Mouse (Mus musculus) stomach, postnatal 0 days (tissue): ENCODE measurements around the gene Nfia. TPM values are rescaled to one million over a fixed set of nuclear protein-coding genes. Genes with fewer than 3 reads are reported as not detected.

Experiments
- ATAC-seq: fragments of 200-750 bp; cut with Nextera tagmentation; 2 replicates; pipeline ENCODE4 v1.8.0; 2017; ENCODE audit not compliant: low FRiP score, low TSS enrichment
- DNase-seq: peaks from one replicate; pipeline ENCODE4 v3.0.0-alpha.2; 2016; ENCODE audit warnings: low spot score
- H3K27ac ChIP-seq: fragments of 300-500 bp; sonication (generic); replicated peaks from 2 replicates; pipeline ENCODE4 v1.5.1; 2014; ENCODE audit warnings: mild to moderate bottlenecking, control low read depth
- H3K27me3 ChIP-seq: fragments of 300-500 bp; sonication (generic); 2 replicates; pipeline ENCODE4 v1.6.1; 2014; ENCODE audit warnings: low read length; ENCODE audit not compliant: control insufficient read depth, insufficient read depth
- H3K36me3 ChIP-seq: fragments of 300-500 bp; sonication (generic); 2 replicates; pipeline ENCODE4 v1.6.1; 2014; ENCODE audit warnings: low read length, mixed read lengths; ENCODE audit not compliant: control insufficient read depth, insufficient read depth
- H3K4me1 ChIP-seq: fragments of 300-500 bp; sonication (generic); replicated peaks from 2 replicates; pipeline ENCODE4 v1.6.1; 2014; ENCODE audit warnings: antibody characterized with exemption; ENCODE audit not compliant: control insufficient read depth, insufficient read depth
- H3K4me2 ChIP-seq: fragments of 300-500 bp; sonication (generic); replicated peaks from 2 replicates; pipeline ENCODE4 v1.6.1; 2014; ENCODE audit warnings: low read depth, mild to moderate bottlenecking, control low read depth, moderate library complexity
- H3K4me3 ChIP-seq: fragments of 300-500 bp; sonication (generic); 2 replicates; pipeline ENCODE4 v1.5.1; 2014; ENCODE audit warnings: low read depth, low read length, control low read depth
- H3K9ac ChIP-seq: fragments of 300-500 bp; sonication (generic); 2 replicates; pipeline ENCODE4 v1.6.1; 2014; ENCODE audit warnings: mild to moderate bottlenecking, low read length, control low read depth, mixed read lengths
- H3K9me3 ChIP-seq: fragments of 300-500 bp; sonication (generic); 2 replicates; pipeline ENCODE4 v1.6.1; 2016; ENCODE audit warnings: low read length; ENCODE audit not compliant: control insufficient read depth
- CTCF ChIP-seq: IDR thresholded peaks from 2 replicates; pipeline ENCODE4 v1.5.1; 2016; ENCODE audit warnings: antibody characterized with exemption, low read depth, mild to moderate bottlenecking, moderate library complexity
- EP300 ChIP-seq: optimal IDR thresholded peaks from 2 replicates; pipeline ENCODE3; 2016; ENCODE audit warnings: antibody characterized with exemption
- WGBS: fragments of 180-500 bp; shearing (Covaris S2); extraction: QIAGEN DNeasy Blood & Tissue Kit; methylation state at CpG from one replicate; pipeline ENCODE4 v1.1.7; 2014; 5-methylcytosine and 5-hydroxymethylcytosine counted together
- polyA plus RNA-seq: library from polyadenylated mRNA; unstranded; fragments of >200 nt; fragmentation: Nextera tagmentation; extraction: Ambion mirVana; gene quantifications from 2 replicates; pipeline ENCODE4 v1.2.1, GENCODE M21; 2015

The Nfia gene
- polyA plus RNA-seq, 1 experiment from 2014 or later: 26.0 TPM

DNA sequence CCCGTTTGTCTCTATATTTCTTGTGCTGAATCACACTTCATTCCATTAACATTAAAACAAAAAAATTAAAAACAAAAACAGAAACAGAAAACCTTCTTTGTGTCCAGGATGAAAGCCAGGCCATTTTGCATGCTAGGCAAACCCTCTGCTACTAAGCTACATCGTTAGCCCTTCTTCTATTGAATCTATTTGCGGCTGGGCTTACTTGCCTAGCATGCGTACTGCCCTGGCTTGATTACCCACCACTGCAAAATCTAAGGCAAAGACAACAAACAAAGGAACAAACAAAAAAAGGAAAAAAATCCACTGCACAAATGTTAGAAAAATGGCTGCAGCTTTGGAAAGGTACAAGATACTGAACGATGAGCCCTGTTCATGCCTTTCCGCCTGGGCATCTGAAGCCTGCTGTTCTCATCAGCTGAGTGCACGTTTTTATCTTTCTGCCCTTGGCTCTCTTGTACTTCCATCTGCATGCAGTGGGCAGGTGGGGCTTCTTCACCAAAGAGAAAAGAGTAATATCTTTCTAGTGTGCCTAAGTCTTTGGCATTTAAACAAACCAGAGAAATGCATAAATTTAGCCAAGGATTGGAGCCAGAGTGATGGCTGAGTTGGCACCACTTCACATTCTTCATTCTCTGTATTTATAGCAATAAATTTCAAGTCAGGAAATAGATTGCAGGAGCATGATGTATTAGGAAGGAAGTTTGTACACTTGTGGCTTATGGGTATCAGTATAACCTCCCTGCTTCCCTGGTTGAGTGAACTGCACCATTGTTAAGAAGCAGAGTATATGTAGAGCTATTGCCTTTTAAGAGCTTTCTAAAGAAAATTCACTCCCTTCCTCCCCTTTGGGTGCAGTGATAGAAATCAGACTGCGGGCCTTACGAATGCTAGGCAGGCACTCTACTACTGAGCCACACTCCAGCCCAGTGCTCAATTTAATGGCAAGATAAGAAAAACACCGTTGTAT, 121.7 kb downstream of the Nfia start:
- ATAC-seq (no peak), DNase-seq (no peak)
- H3K4me2 ChIP-seq: no peak overlapping the region
- TF ChIP-seq EP300: no peak
- no peak for TF ChIP-seq CTCF
- H3K27ac ChIP-seq: no peak overlapping the region
- no peaks in the 10 kb centered on the region for H3K4me1 ChIP-seq
- 74% methylated on average over 10 of the region's 10 CpGs for WGBS
- H3K36me3 ChIP-seq: no peaks in the 10 kb centered on the region
- H3K27me3 ChIP-seq: no peaks in the 10 kb centered on the region
- H3K4me3 ChIP-seq: no peak overlapping the region
- H3K9me3 ChIP-seq: no peaks in the 10 kb centered on the region
- H3K9ac ChIP-seq: no peak overlapping the region

DNA sequence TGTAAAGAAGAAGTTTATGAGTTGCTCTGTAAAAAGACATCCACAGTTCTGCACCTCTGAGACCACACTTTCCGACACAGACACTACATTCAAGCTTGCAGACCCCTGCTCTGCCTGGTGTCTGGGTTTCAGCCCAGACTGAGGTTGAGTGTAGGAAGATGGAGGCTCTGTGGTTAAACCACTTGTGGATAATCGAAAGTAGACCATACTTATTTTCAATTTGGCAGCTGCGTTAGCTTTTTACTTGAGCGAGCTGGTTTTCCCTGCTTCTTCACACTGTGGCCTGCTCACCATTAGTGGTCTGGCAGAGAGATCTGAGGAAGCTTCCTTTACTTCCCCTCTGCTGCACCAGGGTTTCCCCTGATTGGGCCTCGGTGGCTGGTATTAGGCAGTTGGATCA, 123.4 kb downstream of the Nfia start:
- WGBS: 93% methylated on average over 5 of the region's 5 CpGs
- Histone ChIP-seq H3K36me3 (no peaks in the 10 kb centered on the region), H3K27ac (no peak overlapping the region), H3K27me3 (no peaks in the 10 kb centered on the region), H3K9ac (no peak overlapping the region), H3K9me3 (no peaks in the 10 kb centered on the region), H3K4me3 (no peak overlapping the region), H3K4me1 (no peaks in the 10 kb centered on the region), H3K4me2 (no peak overlapping the region)
- no peak for DNase-seq
- TF ChIP-seq CTCF (no peak), EP300 (no peak)
- ATAC-seq: no peak

DNA sequence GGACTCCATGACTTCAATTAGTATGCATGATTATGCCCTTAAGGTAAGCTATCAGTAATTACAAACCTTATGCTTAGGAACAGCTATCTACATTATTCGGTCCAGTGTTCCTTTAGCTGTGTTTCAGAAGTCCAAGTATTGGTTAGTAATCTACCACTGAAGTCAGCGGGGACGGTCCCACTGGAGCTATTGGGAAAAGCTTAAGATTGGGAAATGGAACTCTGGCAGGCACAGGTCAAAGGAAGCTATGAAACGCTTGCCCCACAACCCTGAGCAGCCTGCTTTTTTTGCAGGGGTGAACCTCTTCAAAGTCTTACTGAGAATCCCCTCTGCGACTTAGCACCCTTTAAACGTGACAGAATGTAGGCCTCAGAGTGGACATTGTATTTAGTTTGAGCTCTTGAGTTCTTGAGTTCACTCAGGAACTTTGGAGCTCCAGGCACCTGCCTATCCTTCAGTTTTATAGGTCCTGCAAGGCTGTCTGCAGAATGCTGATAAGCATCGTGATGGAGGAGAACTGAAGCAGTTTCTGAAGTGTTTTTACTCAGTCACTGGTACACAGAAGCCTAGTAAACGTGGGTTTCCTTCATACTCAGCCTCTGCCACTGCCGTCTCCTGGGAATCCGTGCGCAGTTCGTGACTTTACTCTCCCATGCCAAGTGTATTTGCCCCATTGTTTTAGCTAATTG, 127.9 kb downstream of the Nfia start:
- H3K36me3 ChIP-seq: no peaks in the 10 kb centered on the region
- TF ChIP-seq EP300: no peak
- no peak for TF ChIP-seq CTCF
- no peak overlapping the region for H3K27ac ChIP-seq
- 83% methylated on average over 12 of the region's 12 CpGs for WGBS
- no peak for DNase-seq
- no peak overlapping the region for H3K4me3 ChIP-seq
- no peak overlapping the region for H3K4me2 ChIP-seq
- ATAC-seq: no peak
- H3K4me1 ChIP-seq: no peaks in the 10 kb centered on the region
- H3K9ac ChIP-seq: no peak overlapping the region
- H3K27me3 ChIP-seq: no peaks in the 10 kb centered on the region
- no peaks in the 10 kb centered on the region for H3K9me3 ChIP-seq

DNA sequence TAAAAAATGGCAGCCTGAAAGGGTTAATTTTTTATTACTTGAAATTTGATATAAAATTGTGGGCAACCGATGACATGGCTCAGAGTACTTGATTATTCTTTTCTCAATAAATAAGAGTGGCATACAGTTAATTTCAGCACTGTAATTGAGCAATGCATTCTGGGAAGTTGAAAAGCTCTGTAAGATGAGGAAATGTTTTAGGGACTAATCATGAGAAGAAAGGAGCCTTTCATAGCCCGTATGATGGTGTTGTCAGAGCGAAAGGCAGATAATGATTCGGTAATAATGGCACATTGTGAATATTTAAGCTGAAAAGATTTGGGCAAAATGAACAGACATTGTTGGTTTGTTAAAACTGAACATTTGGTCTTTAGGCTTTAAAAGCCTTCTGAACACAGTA, 133.3 kb downstream of the Nfia start:
- WGBS: 61% methylated on average over 4 of the region's 4 CpGs
- H3K27ac ChIP-seq: no peak overlapping the region
- no peak for DNase-seq

DNA sequence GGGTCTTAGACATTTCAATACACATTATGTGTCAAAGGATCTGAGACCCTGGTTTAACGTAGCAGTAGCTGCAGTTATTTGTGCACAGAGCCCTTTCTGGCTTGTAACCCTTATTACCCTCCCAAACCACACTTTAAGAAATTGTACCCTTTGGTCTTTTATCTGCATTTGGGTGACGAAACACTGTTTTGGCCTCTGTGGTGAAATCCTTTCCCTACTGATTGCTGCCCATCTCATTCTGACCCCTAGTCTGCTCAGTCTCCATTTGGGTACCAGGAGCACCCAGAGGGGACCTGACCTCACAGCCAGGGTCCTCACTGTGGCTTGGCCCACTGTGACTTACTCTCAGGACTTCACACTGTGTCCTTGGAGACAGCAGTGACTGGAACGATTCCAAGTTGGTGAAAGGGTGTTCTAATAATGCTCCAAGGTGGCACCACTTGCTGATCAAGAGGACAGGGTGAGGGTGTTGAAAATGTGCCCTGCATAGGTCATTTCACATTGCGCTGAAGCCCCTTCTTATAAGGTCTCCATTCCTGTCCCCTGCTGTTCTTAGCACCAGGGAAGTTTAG, 136.1 kb downstream of the Nfia start:
- Histone ChIP-seq H3K36me3 (no peaks in the 10 kb centered on the region; the same call in 1 of the 2 replicates), H3K27ac (no peak overlapping the region), H3K9ac (no peak overlapping the region), H3K4me3 (no peak overlapping the region), H3K4me2 (no peak overlapping the region), H3K9me3 (no peaks in the 10 kb centered on the region), H3K4me1 (no peaks in the 10 kb centered on the region), H3K27me3 (no peaks in the 10 kb centered on the region)
- TF ChIP-seq EP300 (no peak), CTCF (no peak)
- DNase-seq (no peak), ATAC-seq (no peak)
- WGBS: 69% methylated on average over 4 of the region's 4 CpGs

More for the DNA sequence above, 133.3 kb downstream of the Nfia start:
- no peak overlapping the region for H3K4me3 ChIP-seq
- no peak overlapping the region for H3K4me2 ChIP-seq
- no peaks in the 10 kb centered on the region for H3K4me1 ChIP-seq
- no peaks in the 10 kb centered on the region for H3K9me3 ChIP-seq
- H3K9ac ChIP-seq: no peak overlapping the region
- TF ChIP-seq CTCF: no peak
- TF ChIP-seq EP300: no peak
- H3K27me3 ChIP-seq: no peaks in the 10 kb centered on the region
- H3K36me3 ChIP-seq: no peaks in the 10 kb centered on the region; the same call in 1 of the 2 replicates
- no peak for ATAC-seq
